Mouse (Mus musculus) heart, postnatal 36 days (tissue): ENCODE measurements around the gene Pptc7. TPM values are rescaled to one million over a fixed set of nuclear protein-coding genes. Genes with fewer than 3 reads are reported as not detected.
"Not testable (repeated sequence)": the region's sequence is repeated elsewhere in the genome, so short reads cannot be mapped to it uniquely, and the experiment has no call there.

Experiments
- DNase-seq, 2 experiments: peaks; one replicate each; pipeline ENCODE4 v3.0.0; 2021 to 2022
- intact Hi-C: fragments of 180-260 bp; cut with DNase I; formaldehyde crosslinking; loops from one replicate; pipeline ENCODE4 v1.15.1; 2025
- total RNA-seq, 2 experiments: library from RNA; stranded (reverse); gene quantifications; 2 replicates each; pipeline ENCODE4 v1.2.3; 2021

The Pptc7 gene
- total RNA-seq, 2 experiments from 2014 or later = 89.5 to 98.4 TPM

- DNase-seq = no peak
- intact Hi-C loops = no loop called here
Observed at GRCm38 (mm10) chr5:122294219-122294735, 10.1 kb downstream of the Pptc7 start.

- intact Hi-C loops = no loop called here
- DNase-seq = no peak
Observed at GRCm38 (mm10) chr5:122295113-122295935, 11.2 kb downstream of the Pptc7 start.

GRCm38 (mm10) chr5:122300071-122300518 is 15.9 kb downstream of the Pptc7 start:
- intact Hi-C loops = no loop called here
- DNase-seq = peak in 1 of 2 experiments; percentile 28

GRCm38 (mm10) chr5:122302810-122303745 is 18.9 kb downstream of the Pptc7 start:
- intact Hi-C loops = loop anchor here (2.0 kb wide), 1 partner anchor 16 kb away; no protein-coding TSS in a partner anchor
- no peak for DNase-seq

GRCm38 (mm10) chr5:122303937-122304336 is 19.8 kb downstream of the Pptc7 start:
- no peak for DNase-seq
- intact Hi-C loops = loop anchor here (2.0 kb wide), 1 partner anchor 17 kb away; no protein-coding TSS in a partner anchor

GRCm38 (mm10) chr5:122304541-122304940 is 20.4 kb downstream of the Pptc7 start:
- intact Hi-C loops = no loop called here
- no peak for DNase-seq

- intact Hi-C loops = no loop called here
- no peak for DNase-seq
Observed at GRCm38 (mm10) chr5:122305472-122305871, 21.3 kb downstream of the Pptc7 start.

GRCm38 (mm10) chr5:122306536-122306935 is 22.4 kb downstream of the Pptc7 start:
- intact Hi-C loops = no loop called here
- no peak for DNase-seq

GRCm38 (mm10) chr5:122310699-122311098 is 26.5 kb downstream of the Pptc7 start:
- no peak for DNase-seq
- intact Hi-C loops = no loop called here

- DNase-seq = no peak
- intact Hi-C loops = no loop called here
Observed at GRCm38 (mm10) chr5:122311692-122312091, 27.5 kb downstream of the Pptc7 start.

GRCm38 (mm10) chr5:122312346-122312745 is 28.2 kb downstream of the Pptc7 start:
- intact Hi-C loops = no loop called here
- no peak for DNase-seq

- no peak for DNase-seq
- intact Hi-C loops = no loop called here
Observed at GRCm38 (mm10) chr5:122312942-122313684, 28.9 kb downstream of the Pptc7 start.

- DNase-seq = peak; percentile 89 to 90
- intact Hi-C loops = no loop called here
Observed at GRCm38 (mm10) chr5:122314966-122315667, 31.0 kb downstream of the Pptc7 start.

GRCm38 (mm10) chr5:122317329-122318045 is 33.3 kb downstream of the Pptc7 start:
- intact Hi-C loops = loop anchor here (2.0 kb wide), 1 partner anchor 49 kb away; no protein-coding TSS in a partner anchor
- DNase-seq = peak in 1 of 2 experiments; percentile 38

- intact Hi-C loops = loop anchor here (2.0 kb wide), 1 partner anchor 49 kb away; no protein-coding TSS in a partner anchor
- peak in 1 of 2 experiments; percentile 34 for DNase-seq
Observed at GRCm38 (mm10) chr5:122318100-122318499, 33.9 kb downstream of the Pptc7 start.

- not testable (repeated sequence) for DNase-seq
- intact Hi-C loops = loop anchor here (2.0 kb wide), 1 partner anchor 50 kb away; no protein-coding TSS in a partner anchor
Observed at GRCm38 (mm10) chr5:122318976-122319375, 34.8 kb downstream of the Pptc7 start.

- peak in 1 of 2 experiments; percentile 37 for DNase-seq
- intact Hi-C loops = loop anchor here (2.0 kb wide), 1 partner anchor 51 kb away; no protein-coding TSS in a partner anchor
Observed at GRCm38 (mm10) chr5:122319474-122320204, 35.5 kb downstream of the Pptc7 start.
